Mouse (Mus musculus): ENCODE data around the gene Atg2a.

- TF ChIP-seq CTCF (conservative IDR thresholded peaks at IDR 0.05; ENCODE audit: insufficient read depth, insufficient read length, low read depth, low read length) = no peak
- no peak for TF ChIP-seq POLR2A (IDR thresholded peaks at IDR 0.05; ENCODE audit: low read depth, low read length)
Observed at GRCm38 (mm10) chr19:6299003-6299402, 57.5 kb downstream of the Atg2a start.

Data from kidney, adult 2 months (tissue).